Mouse (Mus musculus): ENCODE data around the gene Dapp1. TPM values are rescaled to one million over a fixed set of nuclear protein-coding genes. Genes with fewer than 3 reads are reported as not detected.

Gene Dapp1
- 17.3 and 22.8 TPM in 2 replicates for polyA plus RNA-seq (2015; fragmentation: Nextera tagmentation; extraction: Ambion mirVana)

DNA sequence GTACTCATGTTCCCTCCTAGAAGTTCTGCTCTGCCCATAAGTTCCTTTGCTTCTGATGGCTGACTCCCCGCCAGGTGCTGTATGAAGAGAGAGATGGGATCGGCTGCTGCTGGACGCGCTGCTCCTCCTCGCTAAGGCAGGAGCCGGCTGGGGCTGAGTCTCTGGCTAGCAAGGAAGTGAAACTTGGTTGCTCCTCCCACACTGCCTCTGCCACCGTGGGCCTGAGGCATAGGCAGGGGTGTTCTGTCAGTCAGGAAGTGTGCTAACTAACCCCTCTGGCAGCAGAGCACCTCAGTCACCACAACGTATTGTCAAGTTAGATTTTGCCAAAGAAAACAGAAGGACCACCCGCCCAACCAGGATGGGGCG lies at the start of gene Dapp1:
Gene Dapp1, minus strand, starts transcription at position 164 of the 369 bp plus-strand sequence.
- Histone ChIP-seq H3K9me3 (replicated peaks; ENCODE audit: control insufficient read depth, low read length) (no peaks in the 10 kb centered on the region), H3K4me2 (ENCODE audit: low read depth, low read length) (peak within 1 kb of the TSS; percentile 77), H3K4me1 (ENCODE audit: control insufficient read depth, insufficient read depth, low read length) (peaks cover 19% of the 10 kb centered on the region), H3K27ac (ENCODE audit: low read length) (peak within 1 kb of the TSS; percentile 70), H3K9ac (ENCODE audit: low read length) (peak within 1 kb of the TSS; percentile 80), H3K36me3 (ENCODE audit: control insufficient read depth, insufficient read depth) (no peaks in the 10 kb centered on the region), H3K27me3 (ENCODE audit: control insufficient read depth, insufficient read depth, low read length) (no peaks in the 10 kb centered on the region), H3K4me3 (ENCODE audit: low read length) (peak within 1 kb of the TSS; percentile 63)
- ATAC-seq (replicated peaks; ENCODE audit: extremely low read depth, insufficient read depth, low FRiP score), result peak; percentile 89
- 8% methylated on average over 10 of the region's 10 CpGs for WGBS

DNA sequence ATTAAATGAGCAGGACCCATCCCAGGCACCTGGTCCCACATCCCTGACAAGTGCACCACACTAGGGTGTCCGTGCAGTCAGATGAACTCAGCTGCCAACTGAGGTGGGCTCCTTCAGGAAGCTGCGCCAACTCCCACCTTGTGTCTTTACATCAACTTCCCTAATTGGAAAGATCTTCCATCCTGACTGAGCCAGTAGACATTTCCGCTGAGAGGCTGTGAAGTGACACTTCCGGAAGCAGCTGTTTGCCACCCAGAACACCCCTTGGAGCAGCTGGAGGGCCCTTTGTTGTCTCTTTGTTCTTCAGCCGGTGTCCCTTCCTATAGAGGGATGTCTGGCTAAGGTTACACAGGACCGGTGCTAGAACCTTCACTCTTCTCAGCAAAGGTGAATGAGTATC lies 49.2 kb upstream of the Dapp1 start:
- Histone ChIP-seq H3K9ac (ENCODE audit: low read length) (no peak overlapping the region), H3K4me1 (ENCODE audit: control insufficient read depth, insufficient read depth, low read length) (peaks cover 15% of the 10 kb centered on the region), H3K9me3 (replicated peaks; ENCODE audit: control insufficient read depth, low read length) (no peaks in the 10 kb centered on the region), H3K27me3 (ENCODE audit: control insufficient read depth, insufficient read depth, low read length) (no peaks in the 10 kb centered on the region), H3K4me3 (ENCODE audit: low read length) (no peak overlapping the region), H3K36me3 (ENCODE audit: control insufficient read depth, insufficient read depth) (no peaks in the 10 kb centered on the region), H3K4me2 (ENCODE audit: low read depth, low read length) (no peak overlapping the region), H3K27ac (ENCODE audit: low read length) (no peak overlapping the region)
- WGBS, result 81% methylated on average over 6 of the region's 6 CpGs
- ATAC-seq (replicated peaks; ENCODE audit: extremely low read depth, insufficient read depth, low FRiP score), result no peak

DNA sequence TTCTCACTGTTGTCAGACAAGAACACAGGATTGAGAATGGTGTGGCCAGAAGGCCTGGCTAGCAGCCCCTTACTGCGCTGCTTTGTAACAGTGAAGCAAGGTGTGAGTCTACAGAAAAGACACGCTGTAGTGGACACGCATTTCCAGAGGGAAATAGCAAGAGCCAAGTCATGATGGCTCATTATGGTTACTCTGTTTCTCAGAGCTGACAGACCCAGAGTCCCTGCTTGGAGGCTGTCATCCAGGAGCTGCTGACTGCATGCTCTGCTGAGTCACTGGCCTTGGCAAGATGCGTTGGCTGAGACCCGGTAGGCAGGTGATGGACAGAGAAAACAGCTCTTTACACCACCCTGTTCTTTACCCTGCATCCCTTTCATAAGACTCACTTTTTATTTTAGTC lies 48.0 kb upstream of the Dapp1 start:
- Histone ChIP-seq H3K4me3 (ENCODE audit: low read length) (no peak overlapping the region), H3K36me3 (ENCODE audit: control insufficient read depth, insufficient read depth) (no peaks in the 10 kb centered on the region), H3K27me3 (ENCODE audit: control insufficient read depth, insufficient read depth, low read length) (no peaks in the 10 kb centered on the region), H3K4me2 (ENCODE audit: low read depth, low read length) (no peak overlapping the region), H3K9me3 (replicated peaks; ENCODE audit: control insufficient read depth, low read length) (no peaks in the 10 kb centered on the region), H3K27ac (ENCODE audit: low read length) (no peak overlapping the region), H3K9ac (ENCODE audit: low read length) (no peak overlapping the region), H3K4me1 (ENCODE audit: control insufficient read depth, insufficient read depth, low read length) (peaks cover 15% of the 10 kb centered on the region)
- WGBS, result 77% methylated on average over 5 of the region's 5 CpGs
- no peak for ATAC-seq (replicated peaks; ENCODE audit: extremely low read depth, insufficient read depth, low FRiP score)

DNA sequence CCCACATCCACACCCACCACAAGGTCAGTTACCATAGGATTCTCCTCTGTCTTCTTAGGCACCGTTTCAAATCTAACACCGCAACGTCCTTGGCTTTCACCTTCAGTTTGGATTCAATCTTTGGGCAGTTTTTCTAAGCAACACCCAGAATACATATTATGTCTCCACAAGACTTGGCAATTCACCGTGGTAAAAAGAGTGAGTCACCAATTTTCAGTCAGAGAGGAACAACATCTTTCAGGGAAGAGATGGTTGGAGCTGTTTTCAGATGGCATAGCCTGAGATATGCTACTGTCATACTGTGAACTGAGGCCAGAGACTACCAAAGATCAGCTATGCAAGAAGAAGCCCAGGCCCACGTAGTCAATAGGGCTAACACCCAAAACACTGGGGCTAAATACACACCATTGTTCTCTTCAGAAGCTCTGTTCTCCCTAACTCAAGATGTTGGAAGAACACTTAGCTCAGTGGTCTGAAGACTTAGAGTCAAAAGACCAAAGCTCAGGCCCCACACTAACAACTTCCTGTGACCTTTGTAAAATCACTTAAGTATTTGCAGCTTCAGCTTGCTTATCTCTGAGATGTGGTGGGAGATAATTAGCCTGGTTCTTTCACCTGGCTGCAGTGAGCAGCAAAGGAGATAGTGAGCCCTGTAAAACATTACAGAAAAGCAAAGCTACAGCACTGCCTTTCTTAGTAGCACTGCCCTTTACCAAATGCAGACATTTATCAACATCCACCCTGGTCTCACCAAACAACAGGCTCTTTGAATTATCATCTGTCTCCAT lies 46.4 kb upstream of the Dapp1 start:
- Histone ChIP-seq H3K9me3 (replicated peaks; ENCODE audit: control insufficient read depth, low read length) (no peaks in the 10 kb centered on the region), H3K9ac (ENCODE audit: low read length) (no peak overlapping the region), H3K36me3 (ENCODE audit: control insufficient read depth, insufficient read depth) (no peaks in the 10 kb centered on the region), H3K27ac (ENCODE audit: low read length) (peak overlapping the region; percentile 14; the same call in 1 of the 2 replicates), H3K4me2 (ENCODE audit: low read depth, low read length) (no peak overlapping the region), H3K27me3 (ENCODE audit: control insufficient read depth, insufficient read depth, low read length) (no peaks in the 10 kb centered on the region), H3K4me1 (ENCODE audit: control insufficient read depth, insufficient read depth, low read length) (peaks cover 15% of the 10 kb centered on the region), H3K4me3 (ENCODE audit: low read length) (no peak overlapping the region)
- ATAC-seq (replicated peaks; ENCODE audit: extremely low read depth, insufficient read depth, low FRiP score), result no peak
- WGBS, result 64% methylated on average over 5 of the region's 5 CpGs

DNA sequence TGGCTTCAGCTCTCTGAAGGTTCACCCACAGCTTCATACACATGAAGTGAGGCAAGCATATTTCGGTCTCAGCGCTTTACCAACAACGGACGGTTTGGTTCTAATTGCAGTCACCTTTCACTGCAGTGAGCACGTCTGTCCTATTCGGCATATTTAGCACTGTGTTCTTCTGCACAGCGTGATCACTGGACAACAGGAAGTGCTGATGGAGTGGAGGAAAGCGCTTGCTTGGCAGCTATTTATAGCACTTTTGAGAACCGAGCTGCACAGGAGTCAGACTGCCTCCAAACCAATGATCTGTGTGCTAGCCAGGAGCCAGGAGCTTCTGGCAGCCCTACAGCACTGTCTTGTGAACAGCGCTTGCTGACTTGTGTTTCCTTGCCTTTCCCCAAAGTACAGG lies 44.9 kb upstream of the Dapp1 start:
- Histone ChIP-seq H3K4me2 (ENCODE audit: low read depth, low read length) (peak overlapping the region; percentile 51), H3K27ac (ENCODE audit: low read length) (peak overlapping the region; percentile 94)
- ATAC-seq (replicated peaks; ENCODE audit: extremely low read depth, insufficient read depth, low FRiP score), result peak; percentile 96

DNA sequence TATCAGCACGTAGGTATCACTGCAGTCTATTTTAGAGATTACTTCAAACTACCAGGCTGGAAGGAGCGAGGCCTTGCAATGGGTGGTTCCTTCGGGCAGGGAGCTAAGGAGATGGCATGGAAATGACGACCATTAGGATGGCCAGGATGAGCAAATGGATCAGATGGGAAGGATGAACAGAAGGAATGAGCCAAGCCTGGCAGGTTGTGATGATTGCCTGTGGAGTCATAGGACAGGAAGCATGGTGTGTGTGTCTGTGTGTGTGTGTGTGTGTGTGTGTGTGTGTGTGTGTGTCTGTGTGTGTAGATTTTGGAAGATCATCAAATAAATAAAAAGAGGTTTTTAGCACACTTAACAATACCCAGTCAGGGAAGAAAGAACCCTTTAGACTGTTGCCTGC lies 41.3 kb upstream of the Dapp1 start:
- Histone ChIP-seq H3K9me3 (replicated peaks; ENCODE audit: control insufficient read depth, low read length) (no peaks in the 10 kb centered on the region; the same call in 1 of the 2 replicates), H3K4me2 (ENCODE audit: low read depth, low read length) (no peak overlapping the region), H3K36me3 (ENCODE audit: control insufficient read depth, insufficient read depth) (no peaks in the 10 kb centered on the region), H3K27me3 (ENCODE audit: control insufficient read depth, insufficient read depth, low read length) (no peaks in the 10 kb centered on the region), H3K4me3 (ENCODE audit: low read length) (no peak overlapping the region), H3K9ac (ENCODE audit: low read length) (no peak overlapping the region), H3K4me1 (ENCODE audit: control insufficient read depth, insufficient read depth, low read length) (peaks cover 12% of the 10 kb centered on the region), H3K27ac (ENCODE audit: low read length) (no peak overlapping the region)
- WGBS, result 78% methylated on average over 4 of the region's 4 CpGs
- no peak for ATAC-seq (replicated peaks; ENCODE audit: extremely low read depth, insufficient read depth, low FRiP score)

More for the DNA sequence above, 44.9 kb upstream of the Dapp1 start:
- no peak overlapping the region; the same call in 1 of the 2 replicates for H3K9ac ChIP-seq (ENCODE audit: low read length)
- no peaks in the 10 kb centered on the region for H3K9me3 ChIP-seq (replicated peaks; ENCODE audit: control insufficient read depth, low read length)
- no peak overlapping the region for H3K4me3 ChIP-seq (ENCODE audit: low read length)
- no peaks in the 10 kb centered on the region for H3K36me3 ChIP-seq (ENCODE audit: control insufficient read depth, insufficient read depth)
- no peaks in the 10 kb centered on the region for H3K27me3 ChIP-seq (ENCODE audit: control insufficient read depth, insufficient read depth, low read length)
- 25% methylated on average over 10 of the region's 10 CpGs for WGBS
- H3K4me1 ChIP-seq (ENCODE audit: control insufficient read depth, insufficient read depth, low read length), result peaks cover 15% of the 10 kb centered on the region

DNA sequence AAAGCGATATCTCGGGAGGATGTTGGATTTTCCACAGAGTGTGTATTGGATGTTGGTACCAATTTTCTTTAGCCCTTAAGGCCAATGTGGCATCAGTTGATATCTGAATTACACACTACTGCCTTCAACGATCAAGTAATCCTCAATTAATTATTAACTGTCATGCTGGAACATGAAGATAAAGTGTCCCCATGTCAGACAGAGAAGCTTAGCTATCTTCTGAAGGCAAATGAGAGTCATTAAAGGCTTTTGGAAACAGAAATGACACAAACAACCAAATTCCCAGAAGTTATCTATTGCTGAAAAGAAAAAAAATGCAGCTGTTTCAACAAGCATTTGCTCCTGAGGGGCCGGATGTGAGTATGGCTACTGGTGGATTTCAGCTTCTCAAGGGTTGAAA lies 40.7 kb upstream of the Dapp1 start:
- Histone ChIP-seq H3K9ac (ENCODE audit: low read length) (no peak overlapping the region), H3K36me3 (ENCODE audit: control insufficient read depth, insufficient read depth) (no peaks in the 10 kb centered on the region), H3K9me3 (replicated peaks; ENCODE audit: control insufficient read depth, low read length) (no peaks in the 10 kb centered on the region; the same call in 1 of the 2 replicates), H3K27ac (ENCODE audit: low read length) (no peak overlapping the region), H3K4me3 (ENCODE audit: low read length) (no peak overlapping the region), H3K4me2 (ENCODE audit: low read depth, low read length) (no peak overlapping the region), H3K4me1 (ENCODE audit: control insufficient read depth, insufficient read depth, low read length) (peaks cover 5% of the 10 kb centered on the region), H3K27me3 (ENCODE audit: control insufficient read depth, insufficient read depth, low read length) (no peaks in the 10 kb centered on the region)
- 88% methylated on average over 4 of the region's 4 CpGs for WGBS
- no peak for ATAC-seq (replicated peaks; ENCODE audit: extremely low read depth, insufficient read depth, low FRiP score)

DNA sequence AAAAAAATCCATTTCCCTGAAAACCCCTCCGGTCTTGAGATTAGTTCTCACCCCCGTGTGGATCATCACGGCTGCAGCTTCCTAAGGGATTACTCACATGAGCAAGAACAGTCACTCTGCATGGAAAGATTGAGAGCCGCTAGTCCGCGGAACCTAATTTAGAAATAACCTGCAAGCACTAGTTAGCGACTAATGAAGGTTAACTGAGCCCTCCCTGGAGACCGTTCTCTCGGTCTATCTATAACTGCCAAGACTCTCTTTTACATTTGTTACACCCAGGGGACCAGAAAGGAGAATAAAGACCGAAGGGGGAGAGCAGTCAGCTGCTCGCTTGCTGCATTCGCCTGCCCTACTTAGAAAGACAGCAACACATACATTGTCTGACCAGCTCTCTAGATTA lies 35.5 kb upstream of the Dapp1 start:
- WGBS, result 79% methylated on average over 12 of the region's 12 CpGs
- no peaks in the 10 kb centered on the region for H3K4me1 ChIP-seq (ENCODE audit: control insufficient read depth, insufficient read depth, low read length)

DNA sequence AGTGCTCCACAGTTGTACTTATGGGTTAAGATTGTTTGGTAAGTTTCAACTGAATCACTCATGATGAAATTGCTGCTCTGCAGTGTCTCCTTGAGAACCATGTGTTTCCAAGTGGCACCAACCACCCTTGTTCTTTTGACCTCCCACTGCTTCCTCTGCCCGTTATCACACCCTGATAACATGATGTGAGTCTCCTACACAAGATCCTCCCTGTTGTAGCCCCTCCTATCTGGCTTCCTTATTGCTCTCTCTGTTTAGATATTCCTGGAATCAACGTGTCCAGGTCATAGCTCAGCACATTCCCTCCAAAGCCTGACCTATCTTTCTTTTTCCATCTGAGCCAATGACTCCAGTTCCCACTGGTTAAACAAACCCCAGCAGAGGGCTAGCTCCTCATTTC lies 33.4 kb upstream of the Dapp1 start:
- 31% methylated on average over 2 of the region's 2 CpGs for WGBS
- Histone ChIP-seq H3K4me2 (ENCODE audit: low read depth, low read length) (no peak overlapping the region), H3K4me1 (ENCODE audit: control insufficient read depth, insufficient read depth, low read length) (peaks cover 5% of the 10 kb centered on the region), H3K27ac (ENCODE audit: low read length) (no peak overlapping the region), H3K4me3 (ENCODE audit: low read length) (no peak overlapping the region), H3K27me3 (ENCODE audit: control insufficient read depth, insufficient read depth, low read length) (no peaks in the 10 kb centered on the region), H3K36me3 (ENCODE audit: control insufficient read depth, insufficient read depth) (no peaks in the 10 kb centered on the region), H3K9ac (ENCODE audit: low read length) (no peak overlapping the region), H3K9me3 (replicated peaks; ENCODE audit: control insufficient read depth, low read length) (no peaks in the 10 kb centered on the region; the same call in 1 of the 2 replicates)
- no peak for ATAC-seq (replicated peaks; ENCODE audit: extremely low read depth, insufficient read depth, low FRiP score)

More for the DNA sequence above, 35.5 kb upstream of the Dapp1 start:
- Histone ChIP-seq H3K9ac (ENCODE audit: low read length) (no peak overlapping the region), H3K9me3 (replicated peaks; ENCODE audit: control insufficient read depth, low read length) (no peaks in the 10 kb centered on the region; the same call in 1 of the 2 replicates), H3K27ac (ENCODE audit: low read length) (no peak overlapping the region), H3K36me3 (ENCODE audit: control insufficient read depth, insufficient read depth) (no peaks in the 10 kb centered on the region), H3K27me3 (ENCODE audit: control insufficient read depth, insufficient read depth, low read length) (no peaks in the 10 kb centered on the region), H3K4me2 (ENCODE audit: low read depth, low read length) (no peak overlapping the region), H3K4me3 (ENCODE audit: low read length) (no peak overlapping the region)
- no peak for ATAC-seq (replicated peaks; ENCODE audit: extremely low read depth, insufficient read depth, low FRiP score)

Data from heart, embryonic 16.5 days (tissue).